Mouse (Mus musculus) ES-Bruce4 (cell line): ENCODE measurements around the gene Msantd3. TPM values are rescaled to one million over a fixed set of nuclear protein-coding genes. Genes with fewer than 3 reads are reported as not detected.

ENCODE experiments used
- H3K27ac ChIP-seq: 2 replicates; pipeline ENCODE4 v1.5.1; 2012; ENCODE audit warnings: low read length, inconsistent platforms; ENCODE audit not compliant: insufficient read depth
- H3K27me3 ChIP-seq: 2 replicates; pipeline ENCODE4 v1.6.1; 2012; ENCODE audit warnings: mild to moderate bottlenecking, low read length, inconsistent platforms; ENCODE audit not compliant: control insufficient read depth, poor library complexity, insufficient read depth, severe bottlenecking
- H3K36me3 ChIP-seq: 2 replicates; pipeline ENCODE4 v1.6.1; 2012; ENCODE audit warnings: inconsistent platforms, mild to moderate bottlenecking, low read length, moderate library complexity; ENCODE audit not compliant: control insufficient read depth, poor library complexity, insufficient read depth, severe bottlenecking
- H3K4me1 ChIP-seq: one replicate; pipeline ENCODE4 v1.8.1; 2011; ENCODE audit warnings: low read length; ENCODE audit not compliant: control insufficient read depth, insufficient read depth
- H3K4me3 ChIP-seq: 2 replicates; pipeline ENCODE4 v1.5.1; 2011; ENCODE audit warnings: low read depth, mild to moderate bottlenecking, low read length
- H3K9ac ChIP-seq: 2 replicates; pipeline ENCODE4 v1.6.1; 2012; ENCODE audit warnings: low read depth, mild to moderate bottlenecking, inconsistent platforms; ENCODE audit not compliant: poor library complexity, severe bottlenecking
- H3K9me3 ChIP-seq: replicated peaks from 2 replicates; pipeline ENCODE4 v1.6.1; 2012; ENCODE audit warnings: mild to moderate bottlenecking, low read length, inconsistent platforms; ENCODE audit not compliant: control insufficient read depth, poor library complexity, insufficient read depth, severe bottlenecking
- CTCF ChIP-seq: IDR thresholded peaks from one replicate; pipeline ENCODE4 v1.8.1; 2011; ENCODE audit warnings: low read depth, low read length
- EP300 ChIP-seq: IDR thresholded peaks from 2 replicates; pipeline ENCODE4 v1.6.1; 2011; ENCODE audit warnings: low read depth, low read length; ENCODE audit not compliant: insufficient read depth
- POLR2A ChIP-seq: IDR thresholded peaks from one replicate; pipeline ENCODE4 v1.8.1; 2011; ENCODE audit warnings: low read length; ENCODE audit not compliant: insufficient read depth
- polyA plus RNA-seq: library from polyadenylated mRNA; stranded (reverse); fragments of >200 nt; gene quantifications from 2 replicates; pipeline ENCODE4 v1.2.4, GENCODE M21; 2011; ENCODE audit warnings: low read depth; ENCODE audit not compliant: missing spikeins, insufficient read depth, insufficient read length

Msantd3 gene
- polyA plus RNA-seq, 1 experiment, result 34.9 TPM

- Histone ChIP-seq H3K27ac (no peak overlapping the region), H3K9ac (no peak overlapping the region), H3K4me3 (no peak overlapping the region), H3K4me1 (peaks cover 7% of the 10 kb centered on the region), H3K36me3 (peaks cover 4% of the 10 kb centered on the region; the same call in 1 of the 2 replicates), H3K9me3 (no peaks in the 10 kb centered on the region), H3K27me3 (no peaks in the 10 kb centered on the region)
- TF ChIP-seq POLR2A (no peak), EP300 (no peak), CTCF (no peak)
Measured at GRCm38 (mm10) chr4:48549661-48550060, 9.9 kb downstream of the Msantd3 start.

GRCm38 (mm10) chr4:48552486-48553064 lies 12.8 kb downstream of the Msantd3 start:
- Histone ChIP-seq H3K27me3 (no peaks in the 10 kb centered on the region), H3K27ac (no peak overlapping the region), H3K9ac (no peak overlapping the region), H3K9me3 (no peaks in the 10 kb centered on the region), H3K36me3 (peaks cover 7% of the 10 kb centered on the region; the same call in 1 of the 2 replicates), H3K4me1 (no peaks in the 10 kb centered on the region), H3K4me3 (no peak overlapping the region)
- no peak for TF ChIP-seq EP300
- no peak for TF ChIP-seq CTCF
- no peak for TF ChIP-seq POLR2A

DNA sequence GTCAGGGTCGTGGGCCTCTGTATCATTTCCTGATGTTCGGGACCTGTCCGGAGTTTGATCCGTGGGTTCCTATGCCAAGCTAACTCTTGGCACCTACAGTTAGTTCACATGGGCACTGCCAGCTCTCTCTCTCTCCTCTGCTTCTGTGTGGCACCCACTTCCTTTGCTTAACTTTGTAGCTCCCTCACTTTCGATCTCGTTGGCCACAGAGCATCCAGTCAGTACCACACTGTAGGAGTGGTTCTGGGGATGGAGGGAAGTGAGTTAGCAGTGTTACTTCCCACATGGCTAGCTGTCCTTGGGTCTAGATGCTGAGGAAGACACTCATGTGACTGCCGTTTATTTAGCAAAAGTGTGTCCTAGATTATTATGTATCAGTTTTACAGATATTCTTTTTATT lies 14.4 kb downstream of the Msantd3 start:
- no peaks in the 10 kb centered on the region for H3K27me3 ChIP-seq
- no peaks in the 10 kb centered on the region for H3K4me1 ChIP-seq
- TF ChIP-seq CTCF, result no peak
- no peak for TF ChIP-seq EP300
- no peak for TF ChIP-seq POLR2A
- H3K9me3 ChIP-seq, result no peaks in the 10 kb centered on the region
- no peak overlapping the region for H3K27ac ChIP-seq
- H3K9ac ChIP-seq, result no peak overlapping the region
- H3K36me3 ChIP-seq, result peaks cover 7% of the 10 kb centered on the region; the same call in 1 of the 2 replicates
- H3K4me3 ChIP-seq, result no peak overlapping the region

GRCm38 (mm10) chr4:48555729-48556128 lies 16.0 kb downstream of the Msantd3 start:
- Histone ChIP-seq H3K4me1 (peaks cover 2% of the 10 kb centered on the region), H3K4me3 (no peak overlapping the region), H3K27ac (no peak overlapping the region), H3K9me3 (no peaks in the 10 kb centered on the region), H3K27me3 (no peaks in the 10 kb centered on the region), H3K9ac (no peak overlapping the region), H3K36me3 (peaks cover 7% of the 10 kb centered on the region; the same call in 1 of the 2 replicates)
- TF ChIP-seq EP300 (no peak), POLR2A (no peak), CTCF (no peak)

DNA sequence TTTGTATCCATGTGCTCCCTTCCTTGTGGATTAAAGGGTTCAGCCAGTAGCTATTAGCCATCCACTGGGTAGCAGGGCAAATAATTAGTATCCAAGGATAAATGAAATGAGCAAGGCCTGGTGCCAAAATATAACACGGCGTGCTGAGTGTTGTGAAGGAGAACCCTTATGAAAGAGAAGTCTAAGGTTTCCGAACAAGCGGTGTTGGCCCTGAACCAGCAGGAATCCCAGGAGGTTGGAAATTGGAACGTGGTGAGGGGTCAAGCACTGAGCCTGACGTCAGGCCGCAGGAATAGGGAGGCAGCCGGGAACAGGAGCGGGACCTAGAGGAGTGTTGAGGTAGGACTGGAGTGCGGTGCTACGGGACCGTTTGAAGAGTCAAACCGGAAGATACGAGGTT lies 19.9 kb downstream of the Msantd3 start:
- Histone ChIP-seq H3K36me3 (peaks cover 11% of the 10 kb centered on the region), H3K27ac (no peak overlapping the region), H3K4me1 (peaks cover 2% of the 10 kb centered on the region), H3K9ac (no peak overlapping the region), H3K9me3 (no peaks in the 10 kb centered on the region), H3K27me3 (no peaks in the 10 kb centered on the region), H3K4me3 (no peak overlapping the region)
- no peak for TF ChIP-seq CTCF
- no peak for TF ChIP-seq POLR2A
- no peak for TF ChIP-seq EP300

- Histone ChIP-seq H3K27me3 (no peaks in the 10 kb centered on the region), H3K9ac (no peak overlapping the region), H3K4me1 (peaks cover 2% of the 10 kb centered on the region), H3K36me3 (peaks cover 9% of the 10 kb centered on the region), H3K27ac (no peak overlapping the region), H3K9me3 (no peaks in the 10 kb centered on the region), H3K4me3 (no peak overlapping the region)
- no peak for TF ChIP-seq POLR2A
- no peak for TF ChIP-seq CTCF
- TF ChIP-seq EP300, result no peak
Measured at GRCm38 (mm10) chr4:48561824-48562223, 22.1 kb downstream of the Msantd3 start.
